Mouse (Mus musculus) bone marrow macrophage, adult 2 months (primary cell): ENCODE results near the gene Qsox2. TPM values are rescaled to one million over a fixed set of nuclear protein-coding genes. Genes with fewer than 3 reads are reported as not detected.

Experiments used
- H3K27ac ChIP-seq: 2 replicates; pipeline ENCODE4 v1.5.1; 2012; ENCODE audit warnings: low read depth, low read length; ENCODE audit not compliant: insufficient read depth
- H3K4me1 ChIP-seq: 2 replicates; pipeline ENCODE4 v1.6.1; 2012; ENCODE audit warnings: low read length; ENCODE audit not compliant: control insufficient read depth, insufficient read depth
- H3K4me3 ChIP-seq: 2 replicates; pipeline ENCODE4 v1.5.1; 2012; ENCODE audit warnings: mild to moderate bottlenecking, low read length, moderate library complexity; ENCODE audit not compliant: insufficient read depth
- CTCF ChIP-seq: IDR thresholded peaks from 2 replicates; pipeline ENCODE4 v1.5.1; 2012; ENCODE audit warnings: low read depth, mild to moderate bottlenecking, low read length, moderate library complexity
- POLR2A ChIP-seq: IDR thresholded peaks from 2 replicates; pipeline ENCODE4 v1.6.1; 2012; ENCODE audit warnings: mild to moderate bottlenecking, low read depth, low read length, borderline replicate concordance
- polyA plus RNA-seq: library from polyadenylated mRNA; stranded (reverse); fragments of >200 nt; gene quantifications from 2 replicates; pipeline ENCODE4 v1.2.4, GENCODE M21; 2012; ENCODE audit not compliant: missing spikeins, insufficient read depth, insufficient read length

Qsox2 gene
- polyA plus RNA-seq, 1 experiment, result 5.6 TPM

DNA sequence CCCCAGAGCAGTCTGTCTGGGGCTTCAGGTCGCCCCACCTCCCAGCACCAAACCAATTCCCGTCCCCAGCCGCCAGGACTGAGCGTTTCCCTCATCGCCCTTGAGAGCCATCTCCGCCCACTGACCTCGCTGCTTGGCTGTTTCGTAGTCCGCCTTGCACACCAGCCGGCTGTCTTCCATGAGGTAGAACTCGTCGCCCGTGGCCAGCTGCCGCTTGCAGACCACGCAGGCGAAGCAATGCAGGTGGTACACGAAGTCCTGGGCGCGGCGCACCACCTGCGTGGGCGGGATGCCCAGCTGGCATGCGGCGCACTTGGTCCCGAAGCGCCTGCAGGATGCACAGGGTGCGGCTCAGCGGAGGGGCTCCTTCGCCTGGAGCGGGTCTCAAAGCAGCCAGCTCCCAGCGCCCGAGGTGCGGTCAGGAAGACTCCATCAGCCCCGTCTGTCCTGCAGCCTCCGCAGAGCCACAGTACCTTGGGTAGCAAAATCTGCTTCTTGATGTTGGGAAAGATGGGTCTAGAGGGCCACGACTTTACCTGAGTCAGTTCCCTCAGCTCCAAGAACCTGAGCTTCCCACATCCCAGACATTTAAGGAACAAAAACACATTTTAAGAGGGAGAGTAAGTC is 34.4 kb downstream of the Qsox2 start:
- TF ChIP-seq CTCF (no peak), POLR2A (no peak)
- Histone ChIP-seq H3K27ac (no peak overlapping the region), H3K4me3 (no peak overlapping the region), H3K4me1 (no peaks in the 10 kb centered on the region)

DNA sequence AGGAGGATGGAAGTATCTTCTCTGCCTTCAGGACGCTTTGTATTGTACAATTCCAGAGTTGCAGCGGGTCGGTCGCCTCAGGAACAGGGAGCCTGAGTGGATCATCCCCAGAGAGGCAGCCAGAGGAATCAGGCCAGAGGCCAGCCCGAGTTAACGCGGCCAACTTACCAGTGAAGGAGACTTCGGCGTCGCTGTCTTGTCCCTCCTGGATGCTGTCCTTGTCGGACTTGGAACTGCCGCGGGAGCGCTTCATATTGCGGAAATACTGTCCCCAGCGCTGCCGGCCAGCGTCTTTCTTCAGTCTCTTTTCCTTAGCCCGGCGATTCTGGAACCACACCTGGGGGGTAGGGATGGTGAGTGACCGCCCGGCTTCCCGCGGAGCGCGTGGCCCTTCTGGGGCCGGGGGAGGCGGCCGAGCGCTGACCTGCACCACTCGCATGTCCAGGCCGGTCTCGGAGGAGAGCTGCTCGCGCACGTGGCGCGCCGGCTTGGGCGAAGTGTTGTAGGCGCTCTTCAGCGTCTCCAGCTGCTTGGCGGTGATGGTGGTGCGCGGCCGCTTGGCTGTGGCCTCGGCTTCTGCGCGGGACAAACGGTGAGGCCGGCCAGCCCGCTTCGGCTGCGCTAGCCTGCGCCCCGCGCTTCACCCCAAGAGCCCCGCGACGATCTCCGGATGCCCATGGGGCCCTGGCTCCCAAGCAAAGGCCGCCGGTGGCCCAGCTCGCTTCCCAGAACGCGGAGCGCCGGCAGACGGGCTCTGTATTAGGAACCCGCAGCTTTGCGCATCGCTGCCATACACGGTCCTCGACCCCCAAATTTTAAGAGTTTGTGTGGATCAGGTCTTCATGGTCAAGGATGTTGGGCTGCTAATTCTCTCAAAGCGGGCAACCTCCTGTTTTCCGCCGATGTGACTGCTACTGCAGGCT is 35.1 kb downstream of the Qsox2 start:
- Histone ChIP-seq H3K4me1 (no peaks in the 10 kb centered on the region), H3K27ac (no peak overlapping the region), H3K4me3 (no peak overlapping the region)
- TF ChIP-seq POLR2A (no peak), CTCF (no peak)

- H3K27ac ChIP-seq, result no peak overlapping the region
- no peak for TF ChIP-seq POLR2A
- TF ChIP-seq CTCF, result no peak
- no peaks in the 10 kb centered on the region for H3K4me1 ChIP-seq
- no peak overlapping the region for H3K4me3 ChIP-seq
These were observed 38.8 kb downstream of the Qsox2 start for GRCm38 (mm10) chr2:26198488-26198887.

GRCm38 (mm10) chr2:26194552-26195339 is 42.6 kb downstream of the Qsox2 start:
- no peak overlapping the region for H3K4me3 ChIP-seq
- no peaks in the 10 kb centered on the region for H3K4me1 ChIP-seq
- no peak overlapping the region for H3K27ac ChIP-seq
- TF ChIP-seq CTCF (no peak), POLR2A (no peak)

- Histone ChIP-seq H3K27ac (no peak overlapping the region), H3K4me3 (no peak overlapping the region), H3K4me1 (peaks cover 11% of the 10 kb centered on the region)
- no peak for TF ChIP-seq POLR2A
- TF ChIP-seq CTCF, result no peak
These were observed 48.8 kb downstream of the Qsox2 start for GRCm38 (mm10) chr2:26188517-26188916.

DNA sequence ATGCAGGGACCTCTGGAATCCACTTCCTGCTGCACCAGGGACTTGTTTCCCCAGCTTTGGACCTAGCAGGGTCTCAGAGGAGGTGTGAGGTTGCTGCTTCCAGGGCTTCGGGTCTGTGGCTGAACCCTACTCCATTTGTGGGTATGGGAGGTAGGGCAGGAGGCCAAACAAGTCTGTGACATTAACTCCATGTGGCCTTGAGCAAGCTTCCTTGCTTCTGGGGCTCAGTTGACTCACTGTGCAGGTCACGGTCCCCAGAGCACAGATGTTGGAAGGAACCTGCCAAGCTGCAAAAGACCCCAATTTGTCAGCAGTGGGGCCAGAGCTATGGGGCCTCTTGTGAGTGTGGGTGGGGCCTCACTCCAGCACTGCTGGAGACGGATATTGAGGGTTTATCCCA is 53.0 kb downstream of the Qsox2 start:
- H3K4me1 ChIP-seq, result peaks cover 11% of the 10 kb centered on the region
- no peak overlapping the region for H3K27ac ChIP-seq
- TF ChIP-seq POLR2A, result no peak
- no peak overlapping the region for H3K4me3 ChIP-seq

DNA sequence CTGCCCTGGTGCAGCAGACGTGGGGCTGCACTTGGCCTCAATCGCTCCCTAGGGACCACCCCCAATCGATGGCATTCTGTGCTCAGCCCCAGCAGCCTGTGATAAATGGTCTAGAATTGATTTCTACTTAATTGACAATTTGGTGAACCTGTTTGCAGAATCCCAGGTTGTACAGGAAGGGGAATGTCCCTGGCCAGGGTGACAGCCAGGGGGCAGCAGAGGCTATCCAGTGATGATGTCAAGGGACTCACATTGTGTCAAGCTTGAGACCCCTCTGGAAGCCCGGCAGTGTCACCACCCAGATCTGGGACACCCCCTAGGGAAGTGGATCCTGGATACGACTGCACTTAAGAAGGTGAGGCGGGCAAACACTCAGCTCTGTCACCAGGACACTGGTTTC is 54.7 kb downstream of the Qsox2 start:
- Histone ChIP-seq H3K4me3 (no peak overlapping the region), H3K4me1 (no peaks in the 10 kb centered on the region), H3K27ac (no peak overlapping the region)
- TF ChIP-seq POLR2A, result no peak
- peak; percentile 55 for TF ChIP-seq CTCF

DNA sequence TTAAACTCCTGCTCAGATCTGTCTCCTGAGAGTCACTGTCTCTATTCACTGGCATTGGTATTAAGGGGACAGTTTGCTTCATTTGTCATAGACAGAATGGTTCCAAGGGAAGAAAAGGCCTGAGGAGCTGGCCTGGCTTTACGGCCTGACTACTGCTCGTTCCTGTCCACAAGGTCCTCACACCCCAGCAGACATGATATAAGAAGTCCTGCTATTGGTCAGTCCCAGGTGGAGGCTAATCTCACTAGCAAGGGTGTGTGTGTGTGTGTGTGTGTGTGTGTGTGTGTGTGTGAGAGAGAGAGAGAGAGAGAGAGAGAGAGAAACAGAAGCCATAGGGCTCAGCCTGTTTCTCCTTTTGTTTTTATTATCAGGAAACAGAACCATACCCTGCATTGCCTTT is 60.1 kb downstream of the Qsox2 start:
- Histone ChIP-seq H3K4me1 (no peaks in the 10 kb centered on the region), H3K27ac (no peak overlapping the region), H3K4me3 (no peak overlapping the region)
- TF ChIP-seq CTCF (no peak), POLR2A (no peak)

DNA sequence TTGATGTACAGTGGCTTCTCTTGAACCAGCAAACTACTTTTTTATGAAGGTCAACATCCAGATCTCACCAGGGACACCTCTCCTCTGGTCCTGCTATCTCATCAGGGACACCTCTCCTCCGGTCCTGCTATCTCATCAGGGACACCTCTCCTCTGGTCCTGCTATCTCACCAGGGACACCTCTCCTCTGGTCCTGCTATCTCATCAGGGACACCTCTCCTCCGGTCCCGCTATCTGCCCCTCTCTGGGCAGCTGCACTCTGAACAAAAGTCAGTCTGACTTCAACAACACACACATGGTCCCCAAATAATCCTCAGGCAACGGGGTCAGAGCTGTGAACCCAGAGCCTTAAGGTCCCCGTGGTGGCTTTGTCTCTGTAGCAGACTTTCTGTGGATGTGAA is 60.6 kb downstream of the Qsox2 start:
- no peak for TF ChIP-seq POLR2A
- no peaks in the 10 kb centered on the region for H3K4me1 ChIP-seq
- H3K27ac ChIP-seq, result no peak overlapping the region
- no peak overlapping the region for H3K4me3 ChIP-seq

DNA sequence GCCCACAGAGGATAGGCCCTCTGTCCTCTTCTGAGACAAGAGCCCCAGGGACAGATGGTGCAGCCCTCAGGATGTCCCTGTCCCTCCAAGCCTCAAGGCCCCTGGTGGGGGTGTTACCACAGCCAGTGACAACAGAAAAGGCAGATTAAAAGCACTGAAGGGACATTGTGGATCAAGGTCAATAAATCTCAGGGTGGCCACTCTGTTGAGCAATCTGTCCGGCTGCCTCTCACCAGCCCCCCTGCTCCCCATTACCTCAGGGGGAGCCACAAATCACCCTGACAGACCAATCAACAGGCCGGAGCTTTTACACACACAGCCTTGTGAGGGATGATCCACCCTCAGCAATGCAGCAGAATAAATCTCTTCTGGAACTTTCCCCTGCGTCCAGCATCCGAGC is 62.1 kb downstream of the Qsox2 start:
- no peaks in the 10 kb centered on the region for H3K4me1 ChIP-seq
- no peak overlapping the region for H3K27ac ChIP-seq
- no peak overlapping the region for H3K4me3 ChIP-seq
- no peak for TF ChIP-seq CTCF
